Mouse (Mus musculus): ENCODE measurements around the gene Rnf169. TPM values are rescaled to one million over a fixed set of nuclear protein-coding genes. Genes with fewer than 3 reads are reported as not detected.
"Not testable (repeated sequence)": the region's sequence is repeated elsewhere in the genome, so short reads cannot be mapped to it uniquely, and the experiment has no call there.

The Rnf169 gene
- polyA plus RNA-seq, 1 experiment from 2014 or later = 5.5 TPM

- H3K9me3 ChIP-seq = no peaks in the 10 kb centered on the region
- H3K4me1 ChIP-seq (replicated peaks) = 0 out of 2 replicates have a peak, but pooled peaks cover 4% of the 10 kb centered on the region
- no peak overlapping the region for H3K27ac ChIP-seq
- H3K4me2 ChIP-seq (replicated peaks) = no peak overlapping the region
- no peak for ATAC-seq
- no peaks in the 10 kb centered on the region for H3K27me3 ChIP-seq
- H3K9ac ChIP-seq (replicated peaks) = no peak overlapping the region
- H3K4me3 ChIP-seq (replicated peaks) = no peak overlapping the region
- WGBS = 80% methylated on average over 12 of the region's 12 CpGs
- peaks cover 5% of the 10 kb centered on the region; the same call in 1 of the 2 replicates for H3K36me3 ChIP-seq
Measured at GRCm38 (mm10) chr7:99957226-99957965, 22.9 kb downstream of the Rnf169 start.

- no peak for ATAC-seq
- no peak overlapping the region for H3K4me3 ChIP-seq (replicated peaks)
- no peaks in the 10 kb centered on the region for H3K9me3 ChIP-seq
- H3K36me3 ChIP-seq = peaks cover 9% of the 10 kb centered on the region; the same call in 1 of the 2 replicates
- no peaks in the 10 kb centered on the region for H3K27me3 ChIP-seq
- H3K4me2 ChIP-seq (replicated peaks) = no peak overlapping the region
- WGBS = 97% methylated on average over 7 of the region's 7 CpGs
- H3K9ac ChIP-seq (replicated peaks) = no peak overlapping the region
- H3K4me1 ChIP-seq (replicated peaks) = 0 out of 2 replicates have a peak, but pooled peaks cover 4% of the 10 kb centered on the region
- no peak overlapping the region for H3K27ac ChIP-seq
Measured at GRCm38 (mm10) chr7:99956095-99956494, 24.2 kb downstream of the Rnf169 start.

DNA sequence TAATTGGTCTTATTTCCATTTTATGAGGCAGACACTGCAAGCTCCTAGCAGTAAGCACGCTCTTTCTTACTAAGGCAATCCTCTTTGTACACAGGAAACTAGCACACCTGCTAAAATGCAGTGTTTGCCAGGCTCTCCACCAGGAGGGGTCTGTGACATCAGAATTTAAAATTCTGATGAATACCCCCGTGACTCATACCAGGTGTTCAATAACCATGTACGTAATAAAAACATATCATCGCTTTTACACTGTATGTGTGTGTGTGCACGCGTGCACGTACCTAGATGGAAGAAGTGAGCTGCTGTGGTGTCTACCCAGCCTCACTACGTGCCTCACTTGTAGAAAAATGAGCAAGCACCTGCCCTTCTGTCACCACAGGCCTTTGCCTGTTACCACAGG lies 26.0 kb downstream of the Rnf169 start:
- no peak for ATAC-seq
- 0 out of 2 replicates have a peak, but pooled peaks cover 4% of the 10 kb centered on the region for H3K4me1 ChIP-seq (replicated peaks)
- WGBS = 98% methylated on average over 8 of the region's 8 CpGs

GRCm38 (mm10) chr7:99953442-99954098 lies 26.7 kb downstream of the Rnf169 start:
- Histone ChIP-seq H3K4me2 (replicated peaks) (no peak overlapping the region), H3K9ac (replicated peaks) (no peak overlapping the region), H3K4me3 (replicated peaks) (no peak overlapping the region), H3K9me3 (no peaks in the 10 kb centered on the region), H3K36me3 (peaks cover 13% of the 10 kb centered on the region; the same call in 1 of the 2 replicates), H3K4me1 (replicated peaks) (0 out of 2 replicates have a peak, but pooled peaks cover 4% of the 10 kb centered on the region), H3K27ac (no peak overlapping the region), H3K27me3 (no peaks in the 10 kb centered on the region)
- 94% methylated on average over 6 of the region's 6 CpGs for WGBS
- ATAC-seq = no peak

More for the DNA sequence above, 26.0 kb downstream of the Rnf169 start:
- Histone ChIP-seq H3K4me3 (replicated peaks) (no peak overlapping the region), H3K4me2 (replicated peaks) (no peak overlapping the region), H3K9ac (replicated peaks) (no peak overlapping the region), H3K36me3 (peaks cover 13% of the 10 kb centered on the region; the same call in 1 of the 2 replicates), H3K9me3 (no peaks in the 10 kb centered on the region), H3K27me3 (no peaks in the 10 kb centered on the region), H3K27ac (no peak overlapping the region)

- Histone ChIP-seq H3K4me1 (replicated peaks) (no peaks in the 10 kb centered on the region), H3K9me3 (no peaks in the 10 kb centered on the region), H3K27ac (no peak overlapping the region), H3K27me3 (no peaks in the 10 kb centered on the region), H3K4me3 (replicated peaks) (no peak overlapping the region), H3K36me3 (peaks cover 62% of the 10 kb centered on the region), H3K4me2 (replicated peaks) (no peak overlapping the region), H3K9ac (replicated peaks) (no peak overlapping the region)
- WGBS = 87% methylated on average over 9 of the region's 9 CpGs
- ATAC-seq = no peak
Measured at GRCm38 (mm10) chr7:99947329-99947728, 32.9 kb downstream of the Rnf169 start.

DNA sequence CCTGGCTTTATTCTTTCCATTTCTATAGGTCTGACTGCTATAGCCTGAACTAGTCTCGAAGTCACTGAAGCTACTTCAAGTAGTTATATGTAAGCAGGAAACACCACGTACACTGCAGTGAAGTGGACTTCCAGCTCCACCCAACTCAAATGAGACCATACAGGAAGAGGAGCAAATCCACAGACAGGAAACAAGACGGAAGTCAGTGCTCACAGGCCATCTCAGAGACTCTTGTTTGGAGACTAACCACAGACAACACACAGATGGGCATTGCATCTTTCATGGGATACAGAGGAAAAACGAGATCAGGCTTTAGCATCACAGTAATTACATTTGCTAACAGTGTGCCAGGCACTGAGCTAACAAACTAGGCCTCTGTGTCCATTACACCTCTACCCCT lies 33.9 kb downstream of the Rnf169 start:
- H3K9me3 ChIP-seq = no peaks in the 10 kb centered on the region
- H3K4me2 ChIP-seq (replicated peaks) = no peak overlapping the region
- H3K9ac ChIP-seq (replicated peaks) = no peak overlapping the region
- no peak overlapping the region for H3K27ac ChIP-seq
- H3K27me3 ChIP-seq = no peaks in the 10 kb centered on the region
- H3K36me3 ChIP-seq = peaks cover 60% of the 10 kb centered on the region
- H3K4me3 ChIP-seq (replicated peaks) = no peak overlapping the region
- H3K4me1 ChIP-seq (replicated peaks) = no peaks in the 10 kb centered on the region
- no peak for ATAC-seq
- WGBS = 94% methylated on average over 4 of the region's 4 CpGs

- no peak overlapping the region for H3K4me2 ChIP-seq (replicated peaks)
- H3K27ac ChIP-seq = no peak overlapping the region
- H3K4me1 ChIP-seq (replicated peaks) = no peaks in the 10 kb centered on the region
- 97% methylated on average over 3 of the region's 3 CpGs for WGBS
- H3K9me3 ChIP-seq = no peaks in the 10 kb centered on the region
- ATAC-seq = no peak
- H3K36me3 ChIP-seq = peaks cover 63% of the 10 kb centered on the region
- no peak overlapping the region for H3K9ac ChIP-seq (replicated peaks)
- H3K27me3 ChIP-seq = no peaks in the 10 kb centered on the region
- no peak overlapping the region for H3K4me3 ChIP-seq (replicated peaks)
Measured at GRCm38 (mm10) chr7:99945939-99946338, 34.3 kb downstream of the Rnf169 start.

GRCm38 (mm10) chr7:99945012-99945411 lies 35.2 kb downstream of the Rnf169 start:
- peaks cover 72% of the 10 kb centered on the region for H3K36me3 ChIP-seq
- H3K4me1 ChIP-seq (replicated peaks); H3K9me3 ChIP-seq; H3K27me3 ChIP-seq; H3K27ac ChIP-seq; H3K4me3 ChIP-seq (replicated peaks); ATAC-seq; H3K9ac ChIP-seq (replicated peaks); H3K4me2 ChIP-seq (replicated peaks): not testable (repeated sequence)
- WGBS = 94% methylated on average over 22 of the region's 22 CpGs

DNA sequence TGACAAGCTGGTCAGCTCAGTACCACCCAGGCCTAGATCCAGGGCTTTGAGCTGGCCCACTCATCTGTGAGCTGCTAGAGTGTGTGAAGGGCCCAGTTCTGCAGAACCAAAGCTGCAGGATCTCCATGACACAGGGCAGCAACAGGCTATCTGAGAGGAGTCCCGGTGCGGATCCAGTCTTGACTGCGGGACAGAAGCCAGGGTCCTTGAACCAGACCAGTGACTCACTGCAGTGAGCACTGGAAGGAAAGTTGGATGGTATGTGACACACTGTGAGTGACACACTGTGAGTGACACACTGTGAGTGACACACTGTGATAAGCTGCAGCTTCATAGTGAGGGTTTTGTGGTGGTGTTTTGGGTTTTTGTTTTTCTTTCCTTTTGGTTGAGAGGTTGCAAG lies 35.7 kb downstream of the Rnf169 start:
- no peak for ATAC-seq
- Histone ChIP-seq H3K4me3 (replicated peaks) (no peak overlapping the region), H3K4me2 (replicated peaks) (no peak overlapping the region), H3K36me3 (peaks cover 73% of the 10 kb centered on the region), H3K9me3 (no peaks in the 10 kb centered on the region), H3K27me3 (no peaks in the 10 kb centered on the region), H3K27ac (no peak overlapping the region), H3K4me1 (replicated peaks) (no peaks in the 10 kb centered on the region), H3K9ac (replicated peaks) (no peak overlapping the region)
- WGBS = 99% methylated on average over 3 of the region's 3 CpGs

- no peaks in the 10 kb centered on the region for H3K27me3 ChIP-seq
- H3K4me2 ChIP-seq (replicated peaks) = no peak overlapping the region
- H3K27ac ChIP-seq = no peak overlapping the region
- H3K9me3 ChIP-seq = no peaks in the 10 kb centered on the region
- 92% methylated on average over 1 of the region's 1 CpGs for WGBS
- no peak overlapping the region for H3K9ac ChIP-seq (replicated peaks)
- H3K36me3 ChIP-seq = peaks cover 58% of the 10 kb centered on the region
- ATAC-seq = no peak
- H3K4me3 ChIP-seq (replicated peaks) = no peak overlapping the region
- H3K4me1 ChIP-seq (replicated peaks) = no peaks in the 10 kb centered on the region
Measured at GRCm38 (mm10) chr7:99940669-99941068, 39.6 kb downstream of the Rnf169 start.

DNA sequence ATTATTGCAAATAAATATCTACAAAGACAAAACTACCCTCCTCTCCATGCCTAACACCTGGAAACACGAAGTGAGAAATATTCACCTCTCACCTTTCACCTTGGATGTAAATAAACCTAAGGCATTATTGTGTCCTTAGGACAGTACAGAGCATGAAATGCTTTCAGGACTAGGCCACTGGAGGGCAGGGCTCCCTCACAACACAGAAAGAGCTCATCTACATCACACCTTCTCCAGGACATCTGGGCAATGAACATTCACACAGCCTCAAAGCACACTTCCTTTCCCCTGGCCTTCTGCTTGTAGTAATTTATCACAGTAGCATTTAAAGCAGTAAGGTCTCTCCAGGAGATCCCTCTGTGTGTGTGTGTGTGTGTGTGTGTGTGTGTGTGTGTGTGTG lies 44.5 kb downstream of the Rnf169 start:
- Histone ChIP-seq H3K27ac (no peak overlapping the region), H3K4me1 (replicated peaks) (no peaks in the 10 kb centered on the region), H3K4me2 (replicated peaks) (no peak overlapping the region), H3K27me3 (no peaks in the 10 kb centered on the region), H3K36me3 (peaks cover 51% of the 10 kb centered on the region), H3K9me3 (no peaks in the 10 kb centered on the region), H3K9ac (replicated peaks) (no peak overlapping the region), H3K4me3 (replicated peaks) (no peak overlapping the region)
- WGBS = 95% methylated on average over 1 of the region's 1 CpGs
- ATAC-seq = no peak

- Histone ChIP-seq H3K27me3 (no peaks in the 10 kb centered on the region), H3K4me1 (replicated peaks) (no peaks in the 10 kb centered on the region), H3K27ac (no peak overlapping the region), H3K9ac (replicated peaks) (no peak overlapping the region), H3K36me3 (peaks cover 54% of the 10 kb centered on the region), H3K4me3 (replicated peaks) (no peak overlapping the region), H3K9me3 (no peaks in the 10 kb centered on the region), H3K4me2 (replicated peaks) (no peak overlapping the region)
- ATAC-seq = no peak
- 81% methylated on average over 10 of the region's 10 CpGs for WGBS
Measured at GRCm38 (mm10) chr7:99926916-99927714, 53.1 kb downstream of the Rnf169 start.
